Mouse (Mus musculus): ENCODE results near the gene Habp2. TPM values are rescaled to one million over a fixed set of nuclear protein-coding genes. Genes with fewer than 3 reads are reported as not detected.

Habp2 gene
- polyA plus RNA-seq (2017; shearing (Covaris generic)) = under 1 TPM in 1 of 2 experiments, not detected in 1; 0.98 TPM

GRCm38 (mm10) chr19:56286866-56287265 lies at the start of gene Habp2:
Gene Habp2, plus strand, starts transcription at chr19:56287137.

Other genes starting within 250 kb of the Habp2 start
- gene Nrap, start 102.9 kb downstream of the Habp2 start, polyA plus RNA-seq (2017; shearing (Covaris generic)) = under 1 TPM; 0.05 to 0.48 TPM
- gene Casp7, start 110.0 kb downstream of the Habp2 start, polyA plus RNA-seq (2017; shearing (Covaris generic)) = 10 to 100 TPM; 40.8 to 51.2 TPM
- gene Plekhs1, start 174.5 kb downstream of the Habp2 start, polyA plus RNA-seq (2017; shearing (Covaris generic)) = not detected

Data from inflammation-experienced regulatory T-cells (primary cell).